Mouse (Mus musculus) gastrocnemius, postnatal 25 days (tissue): ENCODE results near the gene Nt5c1a. TPM values are rescaled to one million over a fixed set of nuclear protein-coding genes. Genes with fewer than 3 reads are reported as not detected.
A peak's percentile ranks its signal among the peaks of the same experiment; 100 is the strongest.

Experiments
- DNase-seq: peaks from one replicate; pipeline ENCODE4 v3.0.0; 2022
- total RNA-seq, 2 experiments: library from RNA; stranded (reverse); gene quantifications; 1 replicate in 1 of 2; 2 replicates in 1 of 2; pipeline ENCODE4 v1.2.3; 2021

The Nt5c1a gene
- total RNA-seq, 2 experiments from 2014 or later = 19.6 to 32.5 TPM

GRCm38 (mm10) chr4:123247147-123247880 lies 46.0 kb downstream of the Nt5c1a start:
- peak; percentile 68 for DNase-seq

- peak; percentile 91 for DNase-seq
These were observed 47.8 kb downstream of the Nt5c1a start for GRCm38 (mm10) chr4:123248971-123249567.

- no peak for DNase-seq
These were observed 50.9 kb downstream of the Nt5c1a start for GRCm38 (mm10) chr4:123252214-123252613.

- no peak for DNase-seq
These were observed 53.3 kb downstream of the Nt5c1a start for GRCm38 (mm10) chr4:123254617-123255016.

GRCm38 (mm10) chr4:123260071-123260746 lies 58.9 kb downstream of the Nt5c1a start:
- no peak for DNase-seq

- no peak for DNase-seq
These were observed 60.6 kb downstream of the Nt5c1a start, which contains the start of gene Pabpc4 for GRCm38 (mm10) chr4:123261721-123262401. TSS of gene Pabpc4 (plus strand) at chr4:123262351.

Other genes with a start within 250 kb of the Nt5c1a start
- gene Mfsd2a, start 240.3 kb upstream of the Nt5c1a start, total RNA-seq = under 1 TPM; 0.24 to 0.26 TPM
- gene Mycl, start 205.9 kb upstream of the Nt5c1a start, total RNA-seq = under 1 TPM; 0.46 to 0.62 TPM
- 1 to 10 TPM; 6.7 to 7.6 TPM for gene Trit1, start 184.9 kb upstream of the Nt5c1a start, total RNA-seq
- not detected for gene Bmp8b, start 96.3 kb upstream of the Nt5c1a start, total RNA-seq
- not detected for gene Oxct2b, start 85.2 kb upstream of the Nt5c1a start, total RNA-seq
- 10 to 100 TPM; 16.8 to 17.6 TPM for gene Ppie, start 61.6 kb upstream of the Nt5c1a start, total RNA-seq
- gene Hpcal4, start 18.3 kb upstream of the Nt5c1a start, total RNA-seq = under 1 TPM in 1 of 2 experiments, not detected in 1; 0.36 TPM
- 1 to 10 TPM; 6.7 to 7.4 TPM for gene Heyl, start 32.1 kb downstream of the Nt5c1a start, total RNA-seq
- 100 to 1,000 TPM; 278 to 325 TPM for gene Pabpc4, start 60.8 kb downstream of the Nt5c1a start, total RNA-seq
- under 1 TPM in 1 of 2 experiments, not detected in 1; 0.16 TPM for gene Oxct2a, start 122.1 kb downstream of the Nt5c1a start, total RNA-seq
- gene Bmp8a, start 141.7 kb downstream of the Nt5c1a start, total RNA-seq = under 1 TPM; 0.35 to 0.36 TPM